Mouse (Mus musculus): Measurements from ENCODE around the gene Stx18.

Stx18 gene

DNA sequence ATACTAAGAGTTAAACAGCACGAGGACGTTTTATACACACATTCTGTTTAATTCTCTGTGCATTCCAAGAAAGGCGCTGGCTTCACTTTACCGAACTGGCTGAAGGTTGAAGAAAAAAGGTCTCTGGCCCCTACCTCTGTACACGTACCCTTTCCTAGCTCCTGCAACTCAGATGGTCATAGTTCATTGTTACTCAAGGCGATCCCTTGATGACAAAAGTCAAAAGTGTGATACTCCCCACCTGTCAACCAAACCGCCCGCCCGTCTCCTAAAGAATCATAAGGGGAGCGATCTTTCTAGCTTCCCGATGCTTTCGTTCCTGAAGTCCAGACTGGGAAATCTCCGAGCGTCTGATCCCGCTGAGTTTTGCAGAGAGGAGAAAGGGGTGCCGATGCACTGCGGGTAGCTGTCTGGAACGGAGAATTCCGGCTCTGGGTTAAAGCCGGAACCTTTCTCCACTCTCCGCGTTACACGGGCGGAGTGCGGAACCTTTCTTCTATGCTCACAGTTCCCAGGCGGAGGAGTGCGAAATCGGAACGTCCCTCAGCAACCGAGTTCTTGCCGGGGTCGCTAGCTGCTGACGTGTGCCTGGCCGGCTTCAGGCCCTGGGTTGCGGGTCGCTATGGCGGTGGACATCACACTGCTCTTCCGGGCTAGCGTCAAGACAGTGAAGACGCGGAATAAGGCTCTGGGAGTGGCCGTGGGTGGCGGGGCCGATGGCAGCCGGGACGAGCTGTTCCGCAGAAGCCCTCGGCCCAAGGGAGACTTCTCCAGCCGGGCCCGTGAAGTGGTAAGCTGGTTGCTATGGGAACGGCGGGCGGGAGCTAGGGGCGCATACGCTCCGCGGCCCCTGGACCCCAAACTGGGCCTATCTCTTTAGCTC is at the start of gene Stx18:
Gene Stx18, plus strand, starts transcription at position 33 of the 883 bp plus-strand sequence.
- peak; percentile 51 for DNase-seq (ENCODE audit: low spot score)

DNA sequence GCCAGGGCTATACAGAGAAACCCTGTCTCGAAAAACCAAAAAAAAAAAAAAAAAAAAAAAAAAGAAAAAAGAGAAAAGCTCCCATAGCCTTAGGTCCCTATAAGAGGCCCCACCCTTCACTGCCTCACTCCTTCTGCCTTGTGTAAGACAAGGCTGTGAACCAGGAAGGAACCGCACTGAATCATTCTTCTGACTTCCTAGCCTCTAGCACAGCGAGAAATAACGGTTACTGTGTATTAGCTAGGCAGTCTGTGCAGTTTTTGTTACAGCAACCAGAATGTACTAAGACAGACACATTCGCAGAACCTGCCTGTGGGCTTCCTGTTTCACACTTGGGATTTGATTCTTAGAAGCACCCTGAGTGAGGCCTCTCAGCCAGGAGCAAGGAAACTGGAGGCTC is 46.2 kb upstream of the Stx18 start:
- DNase-seq (ENCODE audit: low spot score) = no peak

DNA sequence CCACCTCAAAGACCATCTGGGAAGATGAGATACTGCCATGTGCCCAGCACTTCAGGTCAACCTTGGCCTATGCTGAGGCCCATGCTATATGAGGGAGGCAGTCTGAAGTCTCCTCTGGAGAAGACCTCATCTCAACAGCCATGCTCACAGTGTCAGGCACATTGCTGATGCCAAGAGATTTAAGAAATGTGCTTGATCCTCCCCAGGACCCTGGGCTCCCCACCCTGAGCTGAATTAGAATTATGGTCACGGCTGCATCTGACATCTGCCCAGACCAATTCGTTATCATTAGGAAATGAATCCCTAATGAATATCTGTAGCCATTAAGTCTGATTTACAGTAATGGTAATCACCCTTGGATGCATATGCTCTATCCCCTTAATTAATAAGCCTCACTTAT is 39.7 kb upstream of the Stx18 start:
- no peak for DNase-seq (ENCODE audit: low spot score)

DNA sequence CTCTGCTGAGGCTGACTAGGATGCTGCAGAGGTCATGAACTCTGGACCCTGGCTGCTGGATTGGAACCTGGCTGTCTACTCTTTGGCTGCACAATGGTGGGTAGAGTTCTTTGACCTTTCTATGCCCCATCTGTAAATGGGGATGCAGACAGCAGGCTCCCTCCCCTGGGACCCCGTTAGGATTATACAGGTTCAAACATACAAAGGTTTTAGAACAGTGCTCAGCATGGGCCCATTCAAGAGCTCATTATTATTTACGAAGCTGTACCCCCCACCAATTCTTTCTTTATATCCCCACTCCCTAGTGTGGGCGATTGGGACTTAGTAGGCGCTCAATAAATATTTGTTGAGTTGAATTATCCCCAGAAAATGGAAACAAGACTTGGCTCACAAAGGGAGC is 36.0 kb upstream of the Stx18 start:
- no peak for DNase-seq (ENCODE audit: low spot score)

DNA sequence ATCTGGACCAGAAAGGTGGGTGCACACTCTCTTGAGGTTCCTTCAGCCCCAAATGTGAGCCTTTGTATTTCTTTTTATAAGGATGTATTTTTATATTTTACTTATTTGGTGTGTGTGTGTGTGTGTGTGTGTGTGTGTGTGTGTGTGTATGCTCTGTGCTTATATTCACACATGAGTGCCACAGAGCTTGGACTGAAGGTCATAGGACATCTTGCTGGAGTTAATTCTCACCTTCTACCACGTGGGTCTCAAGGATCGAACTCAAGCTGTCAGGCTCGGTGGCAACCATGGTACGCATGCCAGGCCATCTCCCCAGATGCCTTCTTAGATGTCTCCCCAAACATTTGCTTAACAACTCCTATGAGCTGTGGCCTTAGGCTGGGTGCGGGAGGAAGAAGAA is 33.8 kb upstream of the Stx18 start:
- no peak for DNase-seq (ENCODE audit: low spot score)

DNA sequence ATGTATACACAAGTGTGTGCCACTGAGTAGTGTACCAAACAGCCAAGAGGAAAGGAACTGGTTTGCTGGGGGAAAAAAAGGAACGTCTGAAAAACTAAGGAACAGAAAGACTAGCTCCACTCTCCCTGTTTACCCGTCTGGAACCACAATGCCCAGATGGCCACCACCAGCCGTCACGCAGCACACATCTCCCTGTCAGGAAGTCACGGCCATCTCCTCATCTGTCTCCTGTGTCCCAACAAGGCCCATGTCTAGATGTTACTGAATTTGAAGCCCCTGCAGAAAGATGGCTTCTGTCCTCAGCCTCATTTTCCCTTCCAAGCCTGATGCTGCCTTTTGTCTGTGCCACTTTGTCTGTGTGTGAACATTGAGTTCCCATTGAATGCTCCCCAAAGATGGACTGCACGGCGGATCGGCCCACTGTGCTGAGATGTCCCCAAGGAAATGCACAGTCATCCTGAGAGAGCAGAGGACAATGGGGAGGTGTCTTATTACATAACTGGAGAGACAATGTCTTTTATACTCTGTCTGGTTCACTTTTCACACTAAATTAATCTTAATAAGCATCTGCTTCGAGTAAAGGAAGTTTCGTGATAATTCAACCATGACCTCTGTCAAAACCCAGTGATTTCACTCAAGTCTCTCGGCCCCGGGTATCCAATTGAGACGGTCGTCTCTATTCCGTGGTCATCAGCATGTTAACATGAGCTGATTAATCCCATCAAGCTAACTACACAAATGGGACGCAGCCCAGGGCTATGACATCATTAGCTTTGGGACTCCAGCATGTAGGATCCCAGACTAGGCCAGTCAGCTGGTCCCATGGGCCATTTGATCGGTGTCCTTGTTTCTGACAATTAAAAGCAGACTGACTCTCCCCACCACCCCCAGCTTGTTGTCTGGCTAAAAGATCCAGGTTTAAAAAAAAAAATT is 31.9 kb upstream of the Stx18 start:
- DNase-seq (ENCODE audit: low spot score) = no peak

DNA sequence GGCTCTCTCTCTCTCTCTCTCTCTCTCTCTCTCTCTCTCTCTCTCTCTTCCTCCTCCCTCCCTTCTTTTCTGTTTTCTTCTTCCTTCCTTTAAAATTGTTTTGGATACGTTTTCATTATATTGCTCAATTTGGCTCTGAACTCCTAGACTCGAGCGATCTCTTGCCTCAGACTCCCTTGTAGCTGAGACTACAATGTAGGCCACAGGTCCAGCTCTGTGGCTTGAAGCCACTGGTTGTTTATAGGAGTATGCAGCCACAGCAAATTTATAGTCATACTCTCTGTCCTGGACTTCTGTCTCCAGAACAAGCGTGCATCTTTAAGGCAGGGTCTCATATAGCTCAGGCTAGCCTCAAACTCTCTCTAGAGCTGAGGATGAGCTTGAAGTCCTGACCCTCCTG is 29.5 kb upstream of the Stx18 start:
- no peak for DNase-seq (ENCODE audit: low spot score)

DNA sequence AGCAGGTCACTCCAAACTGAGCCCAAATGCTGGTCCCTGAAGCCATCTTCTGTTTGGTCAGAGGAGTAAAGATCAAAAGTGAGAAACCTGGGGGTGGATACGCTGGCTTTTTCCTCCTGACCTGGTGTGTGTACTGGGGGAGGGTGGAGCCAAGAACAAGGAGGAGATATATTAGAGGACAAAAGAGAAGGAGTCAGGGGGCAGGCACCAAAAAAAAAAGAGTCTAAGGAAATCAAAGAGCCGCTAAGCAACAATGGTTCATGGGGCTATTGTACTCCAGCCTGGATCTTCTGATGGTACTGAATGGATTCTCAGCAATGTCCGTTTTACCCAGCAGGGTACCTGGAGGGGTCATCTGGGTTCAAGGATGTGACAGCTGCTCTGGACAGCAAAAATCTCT is 23.6 kb upstream of the Stx18 start:
- no peak for DNase-seq (ENCODE audit: low spot score)

DNA sequence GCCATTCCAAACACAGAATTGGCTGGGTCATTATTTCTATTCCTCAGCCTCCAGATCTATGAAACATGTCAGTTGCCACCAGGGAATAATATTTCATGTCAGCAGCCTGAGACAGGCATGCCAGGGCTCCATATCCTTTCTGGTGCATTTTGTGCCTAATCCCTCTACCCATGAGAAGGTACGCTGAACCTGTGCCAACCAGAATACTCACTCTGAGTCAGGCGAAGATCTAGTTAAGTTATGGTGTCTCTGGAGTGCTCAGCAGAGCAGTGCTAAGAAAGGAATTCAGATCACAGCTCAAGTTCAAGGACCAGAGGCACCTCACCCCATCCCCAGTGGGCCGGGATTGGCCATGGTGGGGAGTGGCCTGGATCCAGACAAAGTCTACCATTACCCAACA is 21.6 kb upstream of the Stx18 start:
- DNase-seq (ENCODE audit: low spot score) = no peak

DNA sequence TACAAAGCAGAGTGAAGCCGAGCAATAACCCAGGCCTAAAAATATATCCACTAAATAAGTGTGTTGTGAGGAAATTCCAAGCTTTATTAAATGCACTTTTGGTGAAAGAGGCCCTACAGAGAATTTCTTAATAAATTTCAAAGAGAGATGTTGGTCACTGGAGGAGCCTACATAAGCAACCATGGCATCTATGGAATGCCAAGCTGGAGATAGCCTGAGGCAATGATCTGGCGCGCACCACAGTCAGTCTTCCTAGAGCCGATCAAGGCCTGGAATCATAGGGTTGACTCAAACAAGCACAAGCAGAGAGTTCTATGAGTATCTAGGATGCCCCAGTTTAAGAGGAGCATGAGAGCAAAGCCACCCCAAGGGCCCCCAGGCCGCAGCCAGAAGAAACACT is 10.9 kb upstream of the Stx18 start:
- DNase-seq (ENCODE audit: low spot score) = no peak

DNA sequence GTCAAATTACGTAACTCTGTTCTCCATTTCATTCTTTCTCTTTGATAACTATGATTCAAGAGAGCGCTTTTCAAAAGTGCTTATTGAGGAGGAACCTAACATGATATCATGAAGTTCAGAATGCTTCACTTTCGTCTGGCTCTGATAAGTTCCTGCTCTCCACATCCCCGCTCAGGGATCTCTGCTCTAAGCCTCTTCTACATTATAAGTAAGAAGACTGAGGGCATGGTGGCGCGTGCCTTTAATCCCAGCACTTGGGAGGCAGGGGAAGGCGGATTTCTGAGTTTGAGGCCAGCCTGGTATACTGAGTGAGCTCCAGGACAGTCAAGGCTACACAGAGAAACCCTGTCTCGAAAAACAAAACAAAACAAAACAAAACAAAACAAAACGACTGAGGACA is 268 bp upstream of the Stx18 start:
- DNase-seq (ENCODE audit: low spot score) = no peak

DNA sequence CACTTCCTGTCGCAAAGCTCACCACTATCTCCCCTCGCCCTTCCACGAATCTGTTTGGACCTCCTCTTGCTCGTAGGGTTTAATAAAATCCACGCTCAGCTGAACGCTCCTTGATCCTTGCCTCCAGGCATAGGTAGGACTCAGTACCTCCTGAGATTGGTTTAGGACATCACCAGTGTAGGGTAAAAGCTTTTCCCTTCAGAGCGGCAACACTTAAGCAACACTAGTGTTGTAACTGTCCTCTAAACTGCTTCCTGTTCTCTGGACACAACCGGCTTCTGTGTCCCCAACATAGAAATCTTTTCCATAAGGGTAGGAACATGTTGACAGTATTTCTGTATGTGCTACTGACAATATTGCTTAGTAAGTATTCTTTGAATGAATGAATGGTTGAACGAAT is 1.3 kb downstream of the Stx18 start:
- DNase-seq (ENCODE audit: low spot score) = no peak

DNA sequence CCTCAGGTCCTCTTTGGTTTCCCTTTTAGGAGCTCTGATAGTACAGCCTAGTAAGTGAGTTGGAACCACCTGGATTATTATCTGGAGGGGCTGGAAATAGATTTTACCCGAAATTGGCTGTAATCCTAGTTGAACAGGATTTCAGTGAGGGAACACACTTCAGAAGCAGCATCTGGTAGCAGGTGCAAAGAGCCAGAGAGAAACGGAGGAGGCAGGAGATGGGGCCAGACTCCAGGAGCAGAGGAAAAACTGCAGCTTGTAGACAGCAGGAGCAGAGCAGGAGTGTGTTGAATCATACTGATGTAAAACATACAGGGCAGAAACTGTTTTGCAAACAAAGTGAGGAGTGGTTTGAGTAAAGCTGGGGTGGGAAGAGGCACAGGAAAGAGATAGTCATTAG is 6.4 kb downstream of the Stx18 start:
- DNase-seq (ENCODE audit: low spot score) = no peak

DNA sequence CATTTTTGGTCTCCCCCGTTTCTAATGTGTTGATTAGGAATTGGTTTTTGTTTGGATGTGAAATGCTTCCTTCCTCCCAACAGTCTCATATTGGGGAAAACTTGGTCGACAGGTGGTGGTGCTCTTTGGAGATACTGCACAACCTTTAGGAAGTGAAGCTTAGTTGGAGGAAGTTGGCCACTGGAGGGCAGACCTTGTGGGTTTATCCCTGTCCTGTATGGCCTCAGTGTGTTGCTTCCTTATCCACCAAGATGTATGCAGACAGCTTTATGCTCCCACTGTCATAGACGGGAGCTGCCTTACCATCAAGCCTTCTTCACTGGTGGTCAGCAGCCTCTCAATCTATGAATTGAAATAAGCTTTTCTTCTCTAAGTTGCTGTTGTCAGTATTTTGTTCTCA is 9.6 kb downstream of the Stx18 start:
- DNase-seq (ENCODE audit: low spot score) = no peak

DNA sequence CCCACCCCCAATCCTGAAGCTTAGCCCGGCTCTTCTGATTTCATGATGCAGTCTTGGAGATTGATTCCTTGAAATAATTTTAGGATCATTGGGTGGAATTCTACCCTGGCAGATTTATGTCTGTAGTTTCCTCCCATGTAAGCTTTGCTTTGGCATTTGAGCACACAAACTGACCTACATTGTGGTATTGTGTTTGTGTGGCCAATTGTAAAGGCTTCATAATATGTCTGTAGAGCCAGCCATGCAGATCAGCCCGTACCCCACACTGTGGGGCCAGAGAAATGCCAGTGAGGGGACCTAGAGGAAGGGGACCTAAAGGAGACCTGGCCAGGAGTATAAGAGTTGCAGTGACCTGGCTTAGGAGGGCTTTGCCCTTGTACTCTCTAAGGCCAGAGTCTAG is 22.5 kb downstream of the Stx18 start:
- DNase-seq (ENCODE audit: low spot score) = no peak

DNA sequence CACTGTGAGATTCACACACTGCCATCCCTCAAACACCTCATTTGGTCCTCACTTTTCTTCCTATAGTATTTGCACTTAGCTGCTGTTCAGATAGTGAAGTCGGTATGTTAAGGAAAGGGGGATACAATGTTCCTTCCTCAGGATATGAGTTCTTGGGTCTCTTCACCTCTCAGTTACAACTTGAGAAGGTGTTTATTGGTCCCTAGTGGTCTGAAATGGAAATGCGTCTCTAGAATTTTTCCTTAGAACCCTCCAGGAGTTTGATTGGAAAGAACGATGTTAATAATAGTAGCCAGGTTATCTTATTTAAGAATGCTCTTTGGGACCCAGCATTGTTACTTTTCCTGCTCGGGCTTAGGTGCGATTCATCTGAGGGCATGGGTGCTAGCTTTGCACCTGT is 24.2 kb downstream of the Stx18 start:
- DNase-seq (ENCODE audit: low spot score) = no peak

DNA sequence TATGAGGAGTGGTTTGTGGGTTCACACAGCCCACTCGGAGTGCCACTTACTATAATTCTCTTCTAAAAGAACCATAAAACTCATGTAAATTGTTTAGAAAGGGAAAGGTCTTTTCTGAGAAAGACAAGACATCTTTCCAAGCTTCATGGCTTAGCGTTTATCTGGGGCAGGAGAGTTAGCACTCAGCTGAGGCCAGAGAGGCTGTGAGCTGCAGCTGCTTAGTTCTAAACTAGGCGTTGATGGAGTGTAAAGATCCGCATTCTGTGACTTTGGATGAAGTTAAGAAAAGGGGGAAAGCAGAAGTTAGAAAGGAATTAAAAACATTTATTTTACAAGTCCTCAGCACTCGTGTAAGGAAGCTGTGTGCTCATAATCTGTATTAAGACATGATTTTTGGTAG is 24.8 kb downstream of the Stx18 start:
- DNase-seq (ENCODE audit: low spot score) = no peak

DNA sequence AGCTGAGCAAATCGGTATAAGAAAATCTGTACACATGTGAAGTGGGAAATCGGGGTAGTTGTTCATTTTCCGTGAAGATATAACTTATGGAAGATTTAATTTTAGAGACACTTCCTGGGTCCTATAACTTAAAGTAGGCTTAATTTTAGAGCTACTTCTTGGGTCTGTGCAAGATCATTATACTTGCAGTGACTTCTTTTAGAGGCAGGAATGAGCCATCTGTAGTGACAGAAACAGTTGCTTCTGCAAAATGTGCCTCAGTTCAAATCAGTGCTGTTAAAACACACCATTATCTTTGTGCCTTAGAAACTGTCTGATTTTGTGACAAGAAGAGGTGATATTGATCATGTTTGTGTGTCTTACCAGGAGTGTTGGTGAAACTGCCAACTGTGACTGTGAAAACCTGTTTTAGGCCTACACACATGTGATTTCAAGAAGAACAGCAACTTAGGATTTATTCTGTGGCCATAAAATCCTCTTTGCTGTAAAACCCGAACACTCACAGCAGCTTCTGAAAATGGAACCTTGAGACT is 25.6 kb downstream of the Stx18 start:
- no peak for DNase-seq (ENCODE audit: low spot score)

DNA sequence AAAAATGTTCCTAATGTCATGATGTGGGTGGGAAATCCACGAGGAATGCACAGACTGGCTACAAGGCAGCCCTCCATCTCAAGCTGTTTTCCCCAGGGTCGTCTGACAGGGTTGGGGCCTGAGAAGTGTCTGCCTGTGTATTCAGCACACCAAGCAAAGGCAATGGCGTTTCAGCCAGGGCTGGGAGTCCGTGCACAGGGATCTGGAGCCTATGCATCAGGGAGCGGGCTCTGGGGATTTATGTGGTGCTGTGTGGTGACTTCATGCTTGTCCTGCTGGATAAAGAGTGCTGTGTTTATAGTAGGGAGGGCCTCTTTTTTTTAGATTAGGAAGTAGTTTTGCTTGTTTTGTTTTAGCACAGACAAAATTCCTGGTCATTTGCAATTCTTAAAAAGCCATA is 26.2 kb downstream of the Stx18 start:
- no peak for DNase-seq (ENCODE audit: low spot score)

DNA sequence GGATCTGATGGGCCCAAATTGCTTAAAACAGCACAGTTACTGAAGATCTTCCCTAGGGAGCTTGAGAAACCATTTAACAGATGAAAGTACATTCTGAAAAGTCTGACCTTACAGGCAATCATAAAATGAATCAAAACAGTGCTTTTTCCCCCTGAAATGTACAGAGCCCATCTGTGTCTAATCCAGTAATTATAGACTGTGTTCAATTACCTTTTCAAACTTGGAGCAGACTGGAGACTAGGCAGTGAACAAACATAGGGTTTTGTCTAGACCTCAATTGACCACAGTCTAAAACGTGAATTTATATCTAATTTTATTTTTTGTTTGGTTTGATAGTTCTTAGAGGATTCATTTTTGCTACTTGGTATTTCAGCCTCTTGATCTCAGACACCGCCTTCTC is 26.9 kb downstream of the Stx18 start:
- no peak for DNase-seq (ENCODE audit: low spot score)

DNA sequence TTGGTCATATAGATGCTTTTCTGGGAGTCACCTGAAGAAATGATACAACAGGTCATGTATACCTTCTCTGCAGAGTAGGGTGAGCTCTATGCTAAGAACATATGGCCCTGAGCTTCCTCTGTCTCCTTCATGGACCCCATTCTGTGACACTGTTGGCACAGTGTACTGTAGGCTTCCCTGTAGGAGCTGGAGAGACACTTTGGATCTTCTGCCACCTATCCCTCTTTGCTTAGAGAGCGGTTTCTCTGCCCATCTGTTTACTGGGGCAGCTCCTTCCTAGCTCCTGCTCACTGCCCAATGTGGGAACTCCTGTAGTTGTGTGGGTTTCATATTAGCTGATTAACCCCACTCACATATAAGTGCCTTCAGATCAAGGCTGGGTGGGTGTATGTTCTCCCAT is 28.1 kb downstream of the Stx18 start:
- DNase-seq (ENCODE audit: low spot score) = no peak

DNA sequence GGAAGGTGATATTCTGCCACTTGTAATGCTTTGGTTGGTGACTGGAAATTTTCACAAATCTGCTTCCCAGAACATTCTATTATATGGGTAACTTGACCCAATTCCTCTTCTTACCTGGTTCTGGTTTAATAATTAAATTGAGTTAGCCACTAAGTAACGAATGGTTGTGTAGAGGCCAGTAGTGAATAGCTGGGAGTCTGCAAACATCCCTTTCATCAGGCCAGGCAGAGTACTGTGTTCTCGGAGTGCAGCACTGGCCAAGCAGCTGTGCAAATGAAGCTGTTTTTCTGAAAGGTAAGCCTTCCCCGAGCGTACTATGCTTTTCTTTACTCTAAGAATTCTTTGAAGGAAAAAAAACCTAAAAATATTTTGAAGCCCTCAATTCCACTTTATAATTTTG is 37.8 kb downstream of the Stx18 start:
- DNase-seq (ENCODE audit: low spot score) = no peak

DNA sequence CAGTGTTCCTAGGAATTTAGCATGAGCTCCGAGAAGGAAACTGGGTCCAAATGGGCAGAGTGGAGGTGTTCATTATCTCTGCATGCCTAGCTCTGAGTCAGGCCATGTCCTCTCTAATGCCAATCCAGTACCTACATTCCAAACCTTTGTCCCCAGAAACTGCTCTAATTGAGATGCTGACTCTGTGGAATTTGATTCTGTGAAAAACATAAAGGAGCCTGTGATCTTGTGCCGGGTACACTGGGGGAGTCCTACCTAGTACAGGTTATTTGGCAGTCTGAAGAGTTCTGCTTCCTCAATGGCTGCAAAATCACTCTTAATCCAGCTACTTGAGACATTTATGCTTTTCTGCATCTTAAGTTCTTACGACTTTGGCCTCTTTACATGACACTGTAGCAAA is 40.0 kb downstream of the Stx18 start:
- no peak for DNase-seq (ENCODE audit: low spot score)

All from spleen, adult 12 weeks (tissue).